Mouse (Mus musculus) small intestine, adult 2 months (tissue): ENCODE measurements around the gene Arhgef15. TPM values are rescaled to one million over a fixed set of nuclear protein-coding genes. Genes with fewer than 3 reads are reported as not detected.
"Not testable (repeated sequence)": the region's sequence is repeated elsewhere in the genome, so short reads cannot be mapped to it uniquely, and the experiment has no call there.

ENCODE experiments used
- H3K27ac ChIP-seq: fragments of 200-500 bp; 2 replicates; pipeline ENCODE4 v1.5.1; 2012; ENCODE audit warnings: low read depth, low read length, control low read depth, inconsistent platforms; ENCODE audit not compliant: insufficient read depth
- H3K27me3 ChIP-seq: fragments of 200-500 bp; 2 replicates; pipeline ENCODE4 v1.6.1; 2012; ENCODE audit warnings: mild to moderate bottlenecking, moderate library complexity, low read length, inconsistent platforms; ENCODE audit not compliant: control insufficient read depth, insufficient read depth
- H3K36me3 ChIP-seq: fragments of 200-500 bp; 2 replicates; pipeline ENCODE4 v1.6.1; 2012; ENCODE audit warnings: mild to moderate bottlenecking, low read length, control low read depth, inconsistent platforms; ENCODE audit not compliant: control insufficient read depth, insufficient read depth
- H3K4me1 ChIP-seq: fragments of 200-500 bp; 2 replicates; pipeline ENCODE4 v1.6.1; 2012; ENCODE audit warnings: low read length, inconsistent platforms, mixed read lengths; ENCODE audit not compliant: control insufficient read depth, insufficient read depth, insufficient read length
- H3K4me3 ChIP-seq: fragments of 200-500 bp; 2 replicates; pipeline ENCODE4 v1.5.1; 2012; ENCODE audit warnings: low read depth, mild to moderate bottlenecking, control low read depth, inconsistent platforms, low read length, moderate library complexity
- CTCF ChIP-seq: fragments of 200-500 bp; IDR thresholded peaks from 2 replicates; pipeline ENCODE4 v1.5.1; 2012; ENCODE audit warnings: low read depth, mild to moderate bottlenecking, control low read depth, inconsistent platforms, low read length, moderate library complexity, mixed read lengths; ENCODE audit not compliant: insufficient replicate concordance, insufficient read length; ENCODE audit errors: extremely low read depth
- POLR2A ChIP-seq: fragments of 200-500 bp; IDR thresholded peaks from 2 replicates; pipeline ENCODE4 v1.6.1; 2012; ENCODE audit warnings: low read depth, mild to moderate bottlenecking, control low read depth, inconsistent platforms, low read length, moderate library complexity
- WGBS: fragments of 180-500 bp; shearing (Covaris S2); methylation state at CpG from one replicate; pipeline ENCODE4 v1.1.7; 2018; 5-methylcytosine and 5-hydroxymethylcytosine counted together
- polyA plus RNA-seq: library from polyadenylated mRNA; depleted of rRNA; stranded (reverse); fragments of >200 nt; gene quantifications from 2 replicates; pipeline ENCODE4 v1.2.3, GENCODE M21; 2012

The Arhgef15 gene
- polyA plus RNA-seq, 1 experiment: 19.5 TPM

- TF ChIP-seq POLR2A (no peak), CTCF (no peak)
- H3K27me3 ChIP-seq: no peaks in the 10 kb centered on the region
- H3K36me3 ChIP-seq: peaks cover 32% of the 10 kb centered on the region
- H3K4me3 ChIP-seq: no peak overlapping the region
- H3K27ac ChIP-seq: no peak overlapping the region
- whole genome bisulfite sequencing: 92% methylated on average over 17 of the region's 17 CpGs
- H3K4me1 ChIP-seq: no peaks in the 10 kb centered on the region
Measured at GRCm38 (mm10) chr11:68988341-68988740, 31.1 kb upstream of the Arhgef15 start.

GRCm38 (mm10) chr11:68987365-68987882 lies 30.1 kb upstream of the Arhgef15 start:
- no peak overlapping the region for H3K27ac ChIP-seq
- no peak overlapping the region for H3K4me3 ChIP-seq
- H3K27me3 ChIP-seq: no peaks in the 10 kb centered on the region
- 92% methylated on average over 11 of the region's 11 CpGs for WGBS
- H3K4me1 ChIP-seq: no peaks in the 10 kb centered on the region
- TF ChIP-seq CTCF (no peak), POLR2A (no peak)
- H3K36me3 ChIP-seq: peaks cover 32% of the 10 kb centered on the region

GRCm38 (mm10) chr11:68982639-68983369 lies 25.5 kb upstream of the Arhgef15 start:
- WGBS: 24% methylated on average over 4 of the region's 4 CpGs
- Histone ChIP-seq H3K27ac (no peak overlapping the region), H3K4me1 (peaks cover 5% of the 10 kb centered on the region; the same call in 1 of the 2 replicates), H3K4me3 (no peak overlapping the region), H3K27me3 (no peaks in the 10 kb centered on the region), H3K36me3 (peaks cover 7% of the 10 kb centered on the region)
- TF ChIP-seq POLR2A (no peak), CTCF (peak; percentile 79; the same call in 1 of the 2 replicates)

GRCm38 (mm10) chr11:68980919-68981318 lies 23.6 kb upstream of the Arhgef15 start:
- no peak for TF ChIP-seq CTCF
- no peak for TF ChIP-seq POLR2A
- Histone ChIP-seq H3K27me3 (no peaks in the 10 kb centered on the region), H3K4me1 (peaks cover 5% of the 10 kb centered on the region; the same call in 1 of the 2 replicates), H3K4me3 (no peak overlapping the region), H3K27ac (peak overlapping the region; percentile 59), H3K36me3 (no peaks in the 10 kb centered on the region)
- 30% methylated on average over 3 of the region's 3 CpGs for WGBS

GRCm38 (mm10) chr11:68979320-68979733 lies 22.0 kb upstream of the Arhgef15 start:
- 25% methylated on average over 5 of the region's 5 CpGs for WGBS
- peak overlapping the region; percentile 46 for H3K27ac ChIP-seq
- H3K27me3 ChIP-seq: no peaks in the 10 kb centered on the region
- TF ChIP-seq CTCF (no peak), POLR2A (no peak)
- H3K36me3 ChIP-seq: no peaks in the 10 kb centered on the region
- H3K4me3 ChIP-seq: no peak overlapping the region
- H3K4me1 ChIP-seq: peaks cover 7% of the 10 kb centered on the region; the same call in 1 of the 2 replicates

GRCm38 (mm10) chr11:68975601-68976000 lies 18.3 kb upstream of the Arhgef15 start:
- Histone ChIP-seq H3K36me3 (no peaks in the 10 kb centered on the region), H3K4me3 (no peak overlapping the region), H3K27ac (no peak overlapping the region), H3K4me1 (peaks cover 17% of the 10 kb centered on the region), H3K27me3 (no peaks in the 10 kb centered on the region)
- 92% methylated on average over 1 of the region's 1 CpGs for WGBS
- no peak for TF ChIP-seq CTCF
- no peak for TF ChIP-seq POLR2A

- 86% methylated on average over 7 of the region's 7 CpGs for WGBS
- Histone ChIP-seq H3K4me3 (peak within 1 kb of the TSS; percentile 73), H3K4me1 (peaks cover 15% of the 10 kb centered on the region), H3K27me3 (no peaks in the 10 kb centered on the region), H3K27ac (no peak within 1 kb of the TSS), H3K36me3 (no peaks in the 10 kb centered on the region)
- TF ChIP-seq CTCF: no peak
- no peak for TF ChIP-seq POLR2A
Measured at GRCm38 (mm10) chr11:68975085-68975484, 17.8 kb upstream of the Arhgef15 start, which contains the start of gene Rangrf. Rangrf (minus strand) TSS chr11:68975185.

GRCm38 (mm10) chr11:68974059-68974450 lies 16.8 kb upstream of the Arhgef15 start:
- no peaks in the 10 kb centered on the region for H3K36me3 ChIP-seq
- TF ChIP-seq POLR2A: no peak
- no peak for TF ChIP-seq CTCF
- peak overlapping the region; percentile 73 for H3K4me3 ChIP-seq
- no peak overlapping the region for H3K27ac ChIP-seq
- peaks cover 15% of the 10 kb centered on the region for H3K4me1 ChIP-seq
- H3K27me3 ChIP-seq: no peaks in the 10 kb centered on the region
- WGBS: 33% methylated on average over 6 of the region's 6 CpGs

- H3K27me3 ChIP-seq, H3K36me3 ChIP-seq: not testable (repeated sequence)
- peaks cover 18% of the 10 kb centered on the region for H3K4me1 ChIP-seq
- H3K4me3 ChIP-seq: peak overlapping the region; percentile 73
- 0 out of 2 replicates have a peak overlapping the region, but pooled peaks have one; percentile 18 for H3K27ac ChIP-seq
- WGBS: under 1% methylated on average over 38 of the region's 38 CpGs
Measured at GRCm38 (mm10) chr11:68973250-68974058, 16.2 kb upstream of the Arhgef15 start.
